Mouse (Mus musculus) cerebellum, adult 9-11 months (tissue): ENCODE measurements around the gene Phxr2.

Source experiments
- DNase-seq: peaks from one replicate; pipeline ENCODE4 v3.0.0; 2022

Gene Phxr2

DNA sequence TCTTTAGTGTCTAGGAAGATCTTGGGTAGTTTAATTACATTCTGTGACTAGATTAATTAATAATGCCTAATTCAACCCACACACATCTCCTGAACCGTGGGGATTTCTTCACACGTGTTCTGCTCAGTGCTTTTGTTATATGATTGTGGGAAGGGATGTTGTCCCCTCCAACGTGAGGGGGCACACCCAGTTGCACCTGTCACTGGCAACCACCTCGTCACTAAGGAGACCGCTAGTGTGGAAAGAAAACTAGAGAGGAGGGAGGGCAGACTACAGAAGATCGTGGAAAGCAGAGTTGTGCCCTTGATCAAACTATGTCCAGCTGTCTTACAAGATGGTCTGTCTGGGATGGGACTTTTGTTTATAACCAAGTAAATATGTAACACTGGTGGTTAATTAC, 40.1 kb downstream of the Phxr2 start:
- no peak for DNase-seq

DNA sequence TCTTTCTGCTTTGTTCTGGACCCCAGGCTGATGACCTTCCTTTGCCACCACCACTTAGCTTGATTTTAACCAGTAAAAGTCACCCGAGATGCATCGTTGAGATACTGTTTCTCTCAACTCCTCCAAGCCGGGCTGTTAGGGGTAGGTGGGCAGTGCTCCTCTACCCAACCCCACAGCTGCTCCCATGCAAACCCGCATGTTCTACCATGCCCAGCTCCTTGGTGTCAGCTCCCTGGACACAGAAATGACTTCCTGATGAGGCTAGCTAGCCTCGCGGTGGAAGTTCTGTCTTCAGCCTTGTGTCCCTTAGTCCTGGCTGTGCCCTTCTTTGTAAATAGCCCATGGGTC, 40.9 kb downstream of the Phxr2 start:
- no peak for DNase-seq

DNA sequence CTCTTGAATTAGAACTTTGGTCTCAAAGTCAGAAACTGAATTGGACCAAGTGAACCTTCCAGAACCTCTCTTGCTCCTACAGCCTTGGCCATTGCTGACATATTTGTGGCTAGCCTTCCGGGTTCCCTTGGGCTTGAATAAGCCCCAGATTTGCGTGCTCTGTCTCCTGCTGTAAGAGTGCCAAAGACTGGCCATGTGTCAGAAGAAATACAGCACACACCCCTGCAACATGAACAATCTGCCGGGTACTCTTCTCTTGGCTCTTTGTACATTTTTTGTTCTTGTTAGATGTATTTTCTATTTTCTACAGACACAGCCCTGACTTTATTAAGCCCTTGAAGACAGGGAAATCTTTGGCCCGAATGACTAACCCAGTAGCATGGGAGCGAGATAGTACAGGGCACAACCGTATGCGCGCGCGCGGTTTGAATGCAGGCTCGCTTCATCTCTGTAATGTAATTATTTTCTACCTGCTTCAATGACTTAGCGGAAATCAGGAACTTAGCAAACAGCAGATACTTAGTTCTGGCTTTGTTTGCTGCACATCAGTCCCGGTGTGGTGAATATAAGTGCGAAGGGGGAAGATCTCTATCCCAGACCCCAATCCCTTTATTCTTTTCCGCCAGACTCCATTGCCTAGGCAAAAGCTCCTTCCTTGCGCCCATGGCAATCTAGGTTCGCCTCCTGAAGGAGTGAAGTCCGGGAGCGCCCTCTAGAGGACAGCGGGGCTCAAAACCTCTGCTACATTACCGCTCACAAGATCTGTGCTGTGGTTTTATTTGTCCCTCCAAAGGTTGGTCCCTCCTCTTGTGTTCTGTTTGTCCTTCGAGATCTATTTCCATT, 41.5 kb downstream of the Phxr2 start:
- peak; percentile 81 for DNase-seq

DNA sequence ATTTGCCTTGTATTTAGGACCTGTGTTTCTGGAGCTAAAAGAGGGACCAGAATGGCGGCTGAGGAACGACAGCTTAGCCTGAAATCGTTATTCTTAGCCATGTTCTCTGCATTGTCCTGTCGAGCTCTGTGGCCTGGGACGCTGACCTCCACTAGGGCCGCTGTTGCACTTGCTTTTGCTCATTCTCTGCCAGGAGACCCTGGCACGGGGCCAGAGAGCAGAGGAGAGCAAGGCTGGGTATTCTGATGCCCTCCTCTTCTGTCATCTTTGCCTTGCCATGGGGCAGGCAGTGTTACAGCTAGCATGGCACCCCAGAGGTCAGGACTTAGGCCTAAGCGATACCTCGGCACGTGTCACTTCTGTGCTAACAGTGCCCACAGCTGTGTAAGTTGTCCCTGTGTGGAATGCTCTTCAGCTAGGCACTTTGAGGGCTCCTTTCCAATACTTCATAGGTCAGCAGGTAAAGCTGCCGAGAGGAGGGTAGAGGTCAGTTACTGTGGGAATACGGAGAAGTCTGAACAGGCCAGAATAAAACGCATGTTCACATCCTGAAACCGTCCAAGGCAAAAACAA, 42.6 kb downstream of the Phxr2 start:
- no peak for DNase-seq

DNA sequence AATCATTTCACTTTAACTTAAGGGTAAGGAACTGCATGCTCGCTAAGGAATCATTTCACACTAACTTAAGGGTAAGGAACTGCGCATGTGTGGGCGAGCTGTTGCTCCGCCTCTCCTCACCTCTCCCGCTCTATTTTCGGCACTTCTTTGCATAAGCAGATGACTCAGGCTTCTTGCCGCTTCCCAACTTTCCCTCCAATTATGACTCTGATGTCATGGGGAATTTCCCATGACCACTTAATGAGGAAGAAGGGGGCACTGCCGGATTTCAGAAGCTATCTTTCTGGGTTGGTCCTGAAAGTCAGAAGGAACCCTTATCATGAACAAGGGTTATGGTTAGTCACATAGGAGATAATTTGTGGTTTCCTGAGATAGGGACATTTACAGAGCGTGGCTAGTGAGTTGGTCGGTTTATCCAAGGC, 44.5 kb downstream of the Phxr2 start:
- DNase-seq = no peak

DNA sequence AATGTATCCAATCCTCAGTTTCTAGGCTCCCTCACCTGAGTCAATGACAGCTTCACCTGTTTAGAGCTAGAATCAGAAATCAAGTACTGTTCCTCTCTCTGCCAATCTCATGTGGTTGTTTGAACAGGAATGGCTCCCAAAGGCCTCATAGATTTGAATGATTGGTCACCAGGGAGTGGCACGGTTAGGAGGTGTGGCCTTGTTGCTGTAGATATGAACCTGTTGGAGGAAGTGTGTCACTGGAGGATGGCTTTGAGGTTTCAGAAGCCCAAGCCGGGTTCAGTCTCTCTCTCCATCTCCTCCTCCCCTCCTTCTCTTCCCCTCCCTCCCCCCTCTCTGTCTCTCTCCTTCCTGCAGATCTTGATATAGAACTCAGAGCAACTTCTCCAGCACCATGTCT, 47.5 kb downstream of the Phxr2 start:
- no peak for DNase-seq

DNA sequence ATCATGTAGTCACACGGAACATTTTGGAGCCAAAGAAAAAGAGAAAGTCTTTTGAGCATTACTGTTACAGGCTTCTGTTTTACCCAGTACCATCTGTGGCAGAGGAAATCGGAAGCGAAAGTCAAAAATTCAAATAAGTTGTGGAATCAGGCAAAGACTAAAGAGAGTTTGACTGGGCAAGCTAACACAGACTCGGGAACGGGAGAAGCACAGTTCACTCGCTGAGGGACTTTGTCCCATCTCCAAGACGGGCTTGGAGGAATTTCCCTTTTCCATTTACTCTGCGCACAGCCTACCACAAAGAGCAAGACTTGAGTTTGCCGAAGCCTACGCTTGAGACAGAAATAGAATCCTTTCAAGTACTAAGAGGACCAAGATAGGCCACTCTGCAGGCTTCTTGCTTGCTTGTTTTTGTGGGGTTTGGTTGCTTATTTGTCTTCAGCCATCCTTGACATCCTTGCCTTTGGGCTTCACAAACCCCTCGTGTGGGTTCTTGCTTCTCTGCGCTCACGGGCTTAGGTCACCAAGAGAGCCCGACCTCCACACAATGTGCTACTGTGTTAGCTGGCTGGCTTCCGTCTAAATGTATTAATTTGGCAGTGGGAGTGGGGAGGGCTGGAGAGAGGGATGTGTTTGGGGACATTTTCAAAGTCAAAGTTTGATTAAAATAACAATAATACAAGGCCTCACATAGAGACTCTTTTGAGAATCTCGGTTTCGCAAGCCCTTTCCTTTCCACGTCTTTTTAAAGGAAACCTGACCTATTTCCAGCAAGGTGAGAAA, 49.8 kb downstream of the Phxr2 start:
- DNase-seq = no peak
